Mouse (Mus musculus) heart, adult 18-20 months (tissue): ENCODE results near the gene Lmo3. TPM values are rescaled to one million over a fixed set of nuclear protein-coding genes. Genes with fewer than 3 reads are reported as not detected.

Experiments used
- DNase-seq, 2 experiments: peaks; one replicate each; pipeline ENCODE4 v3.0.0; 2021 to 2022; ENCODE audit warnings: mixed read lengths in 1 of 2
- total RNA-seq, 2 experiments: library from RNA; stranded (reverse); gene quantifications; 2 replicates each; pipeline ENCODE4 v1.2.3; 2021

Gene Lmo3
- total RNA-seq, 2 experiments from 2014 or later, result not detected

- peak in 1 of 2 experiments; percentile 13 for DNase-seq
These were observed 159.0 kb downstream of the Lmo3 start for GRCm38 (mm10) chr6:138422671-138423321.

GRCm38 (mm10) chr6:138421931-138422531 is 159.7 kb downstream of the Lmo3 start:
- DNase-seq, result peak in 1 of 2 experiments; percentile 4

GRCm38 (mm10) chr6:138421191-138421613 is 160.6 kb downstream of the Lmo3 start:
- DNase-seq, result peak in 1 of 2 experiments; percentile 10

DNA sequence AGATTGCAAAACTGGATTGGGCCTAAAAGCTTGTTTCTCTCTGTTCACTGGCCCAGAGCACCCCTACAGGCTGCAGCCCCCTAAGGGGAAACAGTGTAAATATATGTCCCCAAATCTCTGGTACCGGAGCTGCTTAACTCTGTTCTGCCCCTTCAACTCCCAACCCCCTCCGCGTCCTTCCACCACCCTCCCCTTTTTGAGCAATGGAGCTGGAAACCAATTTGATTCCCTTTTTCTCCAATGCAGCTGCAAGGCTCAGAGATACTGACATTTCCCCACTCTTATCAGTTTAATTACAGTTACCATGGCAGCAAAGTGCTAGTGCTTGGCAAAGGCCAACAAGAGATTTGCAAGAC is 161.3 kb downstream of the Lmo3 start:
- DNase-seq, result peak in 1 of 2 experiments; percentile 4

- no peak for DNase-seq
These were observed 161.8 kb downstream of the Lmo3 start for GRCm38 (mm10) chr6:138419871-138420535.

DNA sequence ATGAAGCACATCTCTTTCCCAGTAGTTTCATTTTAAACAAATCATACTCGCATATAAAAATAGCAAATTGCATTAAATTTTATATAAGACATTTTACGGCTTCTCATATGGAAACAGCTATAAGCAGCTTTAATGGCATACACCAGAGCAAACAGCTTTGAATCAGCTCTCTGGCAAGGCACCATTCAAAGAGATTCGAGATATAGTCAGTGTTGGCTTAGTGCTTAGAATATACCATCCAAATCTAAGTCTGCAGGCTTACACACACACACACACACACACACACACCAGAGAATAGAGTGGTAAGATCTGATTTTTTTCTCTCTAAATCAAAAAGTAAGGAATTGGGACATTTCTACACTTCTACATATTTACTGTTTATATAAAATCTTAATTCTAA is 169.7 kb downstream of the Lmo3 start:
- DNase-seq, result no peak

DNA sequence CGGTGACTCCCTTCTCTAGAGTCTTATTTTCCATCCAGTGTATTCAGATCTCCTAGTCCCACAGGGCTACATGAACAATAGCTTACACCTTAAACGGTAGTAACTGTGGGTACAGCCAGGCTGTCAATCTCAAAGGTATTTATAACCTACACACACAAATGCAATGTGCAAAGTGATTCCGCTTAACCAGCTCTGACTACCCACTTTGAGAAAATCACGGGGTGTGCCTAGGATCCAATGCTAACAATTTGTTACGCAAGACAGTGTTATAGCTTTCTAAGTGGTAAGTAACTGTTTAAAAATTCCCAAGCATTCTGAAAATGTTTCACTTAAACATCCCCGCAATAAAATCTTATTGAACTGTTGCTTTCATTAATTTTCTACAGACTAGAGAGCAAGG is 179.7 kb downstream of the Lmo3 start:
- DNase-seq, result no peak

GRCm38 (mm10) chr6:138398836-138399235 is 182.9 kb downstream of the Lmo3 start:
- no peak for DNase-seq

DNA sequence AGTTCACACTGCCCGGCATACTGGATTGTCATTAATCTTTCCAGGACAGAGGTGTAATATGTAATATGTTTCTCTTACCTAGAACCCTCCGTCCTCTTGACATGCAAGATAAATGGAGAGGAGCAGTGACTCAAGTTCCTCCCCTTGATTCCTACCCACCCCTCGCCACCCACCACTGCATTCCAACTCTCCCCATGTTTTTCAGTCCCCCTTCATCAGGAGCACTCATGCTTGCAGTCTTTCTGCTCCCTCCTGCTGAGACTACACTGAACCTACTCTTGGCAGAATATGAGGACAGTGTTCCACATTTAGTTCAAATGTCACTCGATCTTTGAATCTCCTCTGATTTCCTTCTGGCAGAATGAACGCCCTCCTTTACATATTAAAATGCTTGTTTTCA is 190.7 kb downstream of the Lmo3 start:
- no peak for DNase-seq

GRCm38 (mm10) chr6:138388168-138388936 is 193.4 kb downstream of the Lmo3 start:
- no peak for DNase-seq

GRCm38 (mm10) chr6:138383208-138383607 is 198.6 kb downstream of the Lmo3 start:
- DNase-seq, result no peak

- DNase-seq, result no peak
These were observed 210.6 kb downstream of the Lmo3 start for GRCm38 (mm10) chr6:138371176-138371575.

DNA sequence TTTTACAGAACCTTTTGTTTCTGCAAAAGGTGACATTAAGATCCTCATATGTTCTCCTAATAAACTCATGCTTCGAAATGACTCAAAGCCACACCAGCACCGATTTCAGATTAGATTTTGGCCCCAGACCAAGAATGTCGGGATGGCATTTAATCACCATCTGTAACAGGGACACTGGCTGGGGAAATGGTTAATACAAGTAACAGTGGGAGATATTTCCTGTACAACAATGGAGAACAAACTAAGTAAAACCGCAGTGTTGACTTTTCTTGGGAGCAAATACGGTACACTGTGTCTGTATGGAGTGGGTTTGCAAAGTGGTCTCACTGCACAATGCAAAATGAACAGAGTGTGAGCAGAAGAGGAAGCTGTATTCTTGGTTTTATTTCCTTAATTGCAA is 217.7 kb downstream of the Lmo3 start:
- DNase-seq, result no peak

- DNase-seq, result no peak
These were observed 231.0 kb downstream of the Lmo3 start for GRCm38 (mm10) chr6:138350587-138351345.

- no peak for DNase-seq
These were observed 235.2 kb downstream of the Lmo3 start for GRCm38 (mm10) chr6:138346558-138346957.

DNA sequence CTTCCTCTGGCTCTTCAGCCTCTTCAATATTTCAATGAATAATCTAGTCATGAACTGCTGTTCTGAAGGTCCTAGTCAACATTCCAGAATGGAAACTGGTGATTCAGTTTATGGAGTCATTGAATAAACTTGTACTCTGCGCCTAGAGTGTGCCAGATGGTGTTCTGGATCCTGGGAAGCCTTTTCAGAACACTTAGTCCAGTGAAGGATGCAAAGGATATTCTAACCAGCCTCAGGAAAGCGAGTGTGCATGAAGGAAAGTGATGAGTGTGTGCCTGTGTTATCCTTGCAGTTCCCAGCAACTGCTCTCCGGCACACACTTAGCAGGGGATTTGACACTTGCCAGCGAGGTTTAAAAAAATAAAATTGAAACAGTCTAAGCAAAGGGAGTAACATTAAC is 245.9 kb downstream of the Lmo3 start:
- no peak for DNase-seq

DNA sequence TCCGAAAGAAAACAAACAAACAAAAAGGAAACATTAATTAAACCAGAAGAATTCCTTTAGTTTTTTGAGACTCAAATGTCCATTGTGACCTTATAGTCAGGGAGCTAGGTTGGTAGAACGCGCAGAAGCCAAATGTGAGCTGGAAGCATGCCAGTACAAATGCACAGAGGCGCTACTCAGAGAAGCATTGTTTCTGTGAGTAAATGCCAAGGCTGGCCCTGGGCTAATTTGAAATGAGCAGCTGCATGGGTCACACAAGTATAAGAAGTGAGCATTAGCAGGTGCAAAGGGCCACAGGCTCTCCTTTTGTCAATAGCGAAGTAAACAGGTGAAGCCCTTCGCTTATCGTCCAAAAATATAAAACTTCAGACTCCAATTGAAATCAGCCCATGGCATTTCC is 247.8 kb downstream of the Lmo3 start:
- peak in 1 of 2 experiments; percentile 4 for DNase-seq

DNA sequence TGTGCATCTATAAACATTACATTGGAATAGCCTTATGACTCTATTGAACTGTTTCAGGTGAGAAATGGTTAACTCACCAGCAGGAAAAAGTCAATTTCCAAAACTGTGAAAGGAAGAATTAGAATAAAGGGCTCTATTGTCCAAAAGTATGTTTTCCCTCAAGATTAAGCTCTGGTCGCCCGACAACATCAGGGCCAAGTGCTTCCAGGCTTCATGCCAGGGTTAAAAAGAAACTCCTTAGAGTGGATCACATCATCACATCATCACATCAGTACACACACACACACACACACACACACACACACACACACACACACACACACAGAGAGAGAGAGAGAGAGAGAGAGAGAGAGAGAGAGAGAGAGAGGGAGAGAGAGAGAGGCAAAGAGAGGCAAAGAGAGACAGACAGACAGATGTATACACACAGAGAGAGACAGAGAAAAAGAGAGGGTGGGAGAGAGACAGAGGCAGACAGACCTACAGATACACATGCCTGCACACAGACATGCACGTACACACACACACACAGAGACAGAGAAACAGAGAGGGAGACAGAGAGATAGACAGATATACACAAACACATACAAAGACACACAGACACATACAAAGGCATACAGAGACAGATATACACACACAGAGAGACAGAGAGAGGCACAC is 255.9 kb downstream of the Lmo3 start:
- peak; percentile 13 to 23 for DNase-seq

DNA sequence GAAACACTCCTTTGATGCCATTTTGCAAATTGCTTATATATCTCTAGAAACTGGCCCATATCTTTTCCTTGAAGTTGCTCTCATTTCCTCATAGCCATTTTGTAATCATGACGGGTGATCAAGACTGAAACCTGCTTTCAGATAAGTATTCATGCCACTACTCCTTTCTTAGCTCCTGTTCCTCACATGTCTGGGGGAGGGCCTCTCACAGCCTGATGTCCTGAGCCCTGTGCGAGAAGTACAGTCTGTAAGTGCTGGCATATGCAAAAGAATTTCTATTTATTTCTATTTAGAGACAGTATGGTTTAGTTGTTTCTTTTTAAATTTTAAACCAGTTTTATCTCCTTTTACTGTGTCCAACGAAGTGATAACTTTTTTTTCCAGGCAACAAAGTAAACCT is 256.6 kb downstream of the Lmo3 start:
- DNase-seq, result no peak

DNA sequence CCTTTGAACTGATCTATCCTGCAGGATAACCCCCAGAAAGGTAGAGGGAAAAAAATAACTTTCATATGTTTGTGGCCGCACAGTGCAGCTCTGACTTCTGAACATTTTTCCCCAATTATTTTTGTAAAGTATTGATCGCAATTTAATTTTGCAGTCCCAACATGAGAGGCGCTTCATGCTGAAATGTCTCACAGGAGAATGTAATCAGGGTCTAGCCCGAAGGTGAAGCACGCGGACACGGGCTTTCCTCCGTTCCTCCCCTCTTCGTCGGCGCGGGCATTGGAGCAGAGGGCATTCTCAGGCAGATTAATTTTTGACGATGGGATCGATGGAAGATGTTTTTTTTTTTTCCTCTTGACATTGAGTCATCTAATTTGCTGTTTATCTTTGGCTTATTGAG is 258.4 kb downstream of the Lmo3 start:
- no peak for DNase-seq

DNA sequence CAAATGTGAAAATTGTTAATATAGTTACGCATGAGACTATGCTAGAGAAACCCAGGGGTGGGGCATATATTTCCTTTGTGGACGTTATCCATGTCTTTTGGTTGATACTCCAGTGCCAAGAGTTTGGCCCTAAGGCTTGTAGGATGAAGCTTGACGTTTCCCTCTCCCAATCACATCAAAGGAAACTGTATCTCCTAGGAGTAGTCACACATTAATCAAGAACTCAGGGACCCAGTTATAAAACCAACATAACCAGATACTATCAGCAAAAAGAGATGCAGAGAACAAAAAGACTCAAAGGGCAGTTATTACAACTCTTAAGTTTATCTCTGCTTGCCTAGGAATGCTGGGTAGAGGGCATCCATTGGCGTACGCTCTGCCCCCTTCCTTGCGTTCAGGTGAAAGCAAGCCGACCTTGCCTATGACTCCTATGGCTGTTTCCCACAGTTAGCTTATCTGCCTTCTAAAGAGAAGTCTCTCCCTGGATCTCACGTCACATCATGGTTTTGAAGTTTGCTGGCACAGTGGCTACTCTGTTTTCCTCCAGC is 261.5 kb downstream of the Lmo3 start:
- DNase-seq, result no peak
